Mouse (Mus musculus): ENCODE measurements around the gene Pias4. TPM values are rescaled to one million over a fixed set of nuclear protein-coding genes. Genes with fewer than 3 reads are reported as not detected.
A peak's percentile ranks its signal among the peaks of the same experiment; 100 is the strongest.
"Not testable (repeated sequence)": the region's sequence is repeated elsewhere in the genome, so short reads cannot be mapped to it uniquely, and the experiment has no call there.

Pias4 gene
- polyA plus RNA-seq, 1 experiment from 2014 or later = 53.3 TPM

DNA sequence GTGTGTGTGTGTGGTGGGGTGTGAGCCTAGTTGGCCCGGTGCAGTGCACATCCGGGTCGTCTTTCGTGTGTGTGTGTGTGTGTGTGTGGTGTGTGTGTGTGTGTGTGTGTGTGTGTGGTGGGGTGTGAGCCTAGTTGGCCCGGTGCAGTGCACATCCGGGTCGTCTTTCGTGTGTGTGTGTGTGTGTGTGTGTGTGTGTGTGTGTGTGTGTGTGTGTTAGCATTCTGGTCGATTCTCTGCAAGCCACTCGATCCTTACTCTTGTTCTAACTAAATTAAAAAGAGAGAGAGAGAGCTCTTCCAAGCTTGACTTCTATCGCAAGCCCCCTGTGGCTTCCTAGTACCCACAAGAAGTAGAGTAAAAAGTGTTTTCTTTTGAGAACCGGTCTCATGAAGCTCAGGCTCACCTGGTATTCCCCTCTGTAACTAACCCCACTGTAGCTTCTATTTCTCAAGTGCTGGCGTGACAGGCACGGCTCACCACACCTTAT, 1.7 kb upstream of the Pias4 start:
- H3K27ac ChIP-seq (replicated peaks; ENCODE audit: low read depth, low read length); H3K9ac ChIP-seq (ENCODE audit: low read length); DNase-seq (ENCODE audit: low spot score); H3K27me3 ChIP-seq (ENCODE audit: control insufficient read depth, insufficient read depth, low read length); H3K4me2 ChIP-seq (ENCODE audit: low read depth, severe bottlenecking); ATAC-seq (ENCODE audit: insufficient number of reproducible peaks, low FRiP score, low TSS enrichment, low read depth); H3K9me3 ChIP-seq (ENCODE audit: control insufficient read depth, low read length); H3K4me3 ChIP-seq (ENCODE audit: low read depth, low read length); H3K36me3 ChIP-seq (ENCODE audit: control insufficient read depth, insufficient read depth, low read length): not testable (repeated sequence)
- peaks cover 20% of the 10 kb centered on the region for H3K4me1 ChIP-seq (ENCODE audit: control insufficient read depth, insufficient read depth, low read length)
- WGBS = 47% methylated on average over 14 of the region's 14 CpGs

DNA sequence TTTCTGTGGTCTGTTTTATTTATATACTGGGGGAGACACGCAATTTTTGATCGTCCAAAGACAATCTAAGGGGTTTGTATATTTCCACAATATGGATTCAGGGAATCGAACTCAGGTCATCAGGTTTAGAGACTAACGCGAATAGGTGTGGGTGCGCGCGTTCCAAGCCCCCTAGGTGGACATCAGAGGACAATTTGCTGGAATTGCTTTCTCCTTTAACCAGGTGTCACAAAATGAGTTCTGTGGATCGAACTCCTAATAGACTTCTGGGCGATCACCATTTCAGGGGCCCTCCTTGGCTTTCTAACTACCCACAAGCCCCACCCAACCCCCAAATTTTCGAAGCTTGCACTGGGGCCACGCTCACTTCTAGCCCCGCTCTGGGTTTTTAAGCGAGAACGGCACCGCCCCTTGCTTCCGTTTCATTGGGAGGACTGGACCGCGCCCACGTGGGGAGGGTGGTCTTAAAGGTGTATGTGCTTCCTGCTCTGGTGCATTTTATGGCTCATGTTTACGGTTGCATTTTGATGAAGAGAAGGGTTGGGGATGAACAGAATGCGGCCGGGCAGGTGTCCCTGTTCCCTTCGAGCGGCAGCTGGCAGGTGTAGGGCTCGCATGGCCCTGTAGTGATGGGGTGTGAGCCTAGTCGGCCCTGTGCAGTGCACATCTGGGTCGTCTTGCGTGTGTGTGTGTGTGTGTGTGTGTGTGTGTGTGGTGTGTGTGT, 960 bp upstream of the Pias4 start:
- ATAC-seq (ENCODE audit: insufficient number of reproducible peaks, low FRiP score, low TSS enrichment, low read depth) (0 out of 2 replicates have a peak, but pooled peaks have one; percentile 23), DNase-seq (ENCODE audit: low spot score) (peak; percentile 85)
- WGBS = 4% methylated on average over 29 of the region's 29 CpGs
- Histone ChIP-seq H3K36me3 (ENCODE audit: control insufficient read depth, insufficient read depth, low read length) (peaks cover 2% of the 10 kb centered on the region; the same call in 1 of the 2 replicates), H3K9me3 (ENCODE audit: control insufficient read depth, low read length) (no peaks in the 10 kb centered on the region), H3K4me2 (ENCODE audit: low read depth, severe bottlenecking) (peak overlapping the region; percentile 91), H3K27me3 (ENCODE audit: control insufficient read depth, insufficient read depth, low read length) (no peaks in the 10 kb centered on the region), H3K4me1 (ENCODE audit: control insufficient read depth, insufficient read depth, low read length) (peaks cover 16% of the 10 kb centered on the region), H3K27ac (replicated peaks; ENCODE audit: low read depth, low read length) (peak overlapping the region; percentile 38; the same call in 1 of the 2 replicates), H3K9ac (ENCODE audit: low read length) (peak overlapping the region; percentile 34; the same call in 1 of the 2 replicates), H3K4me3 (ENCODE audit: low read depth, low read length) (peak overlapping the region; percentile 91)

DNA sequence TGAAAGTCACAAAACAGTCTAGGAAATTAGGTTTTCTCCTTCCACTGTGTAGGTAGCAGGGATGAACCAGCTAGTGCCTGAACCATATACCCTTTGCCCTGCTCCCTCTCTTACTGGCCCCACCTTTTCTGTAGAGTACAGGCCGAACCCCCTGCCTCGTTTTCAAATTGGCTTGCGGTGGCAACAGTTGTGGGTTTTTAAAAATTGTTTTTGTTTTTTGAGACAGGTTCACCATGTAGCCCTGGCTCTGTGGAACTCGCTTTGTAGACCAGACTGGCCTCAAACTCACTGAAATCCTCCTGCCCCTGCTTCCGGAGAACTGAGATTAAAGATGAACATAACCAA, 336 bp upstream of the Pias4 start:
- Histone ChIP-seq H3K27me3 (ENCODE audit: control insufficient read depth, insufficient read depth, low read length) (no peaks in the 10 kb centered on the region), H3K9ac (ENCODE audit: low read length) (no peak overlapping the region), H3K4me2 (ENCODE audit: low read depth, severe bottlenecking) (peak overlapping the region; percentile 91), H3K27ac (replicated peaks; ENCODE audit: low read depth, low read length) (peak overlapping the region; percentile 38; the same call in 1 of the 2 replicates), H3K4me1 (ENCODE audit: control insufficient read depth, insufficient read depth, low read length) (peaks cover 12% of the 10 kb centered on the region), H3K36me3 (ENCODE audit: control insufficient read depth, insufficient read depth, low read length) (peaks cover 2% of the 10 kb centered on the region; the same call in 1 of the 2 replicates), H3K9me3 (ENCODE audit: control insufficient read depth, low read length) (no peaks in the 10 kb centered on the region), H3K4me3 (ENCODE audit: low read depth, low read length) (peak overlapping the region; percentile 91)
- DNase-seq (ENCODE audit: low spot score) (no peak), ATAC-seq (ENCODE audit: insufficient number of reproducible peaks, low FRiP score, low TSS enrichment, low read depth) (peak; percentile 65)
- WGBS = 12% methylated on average over 5 of the region's 5 CpGs

DNA sequence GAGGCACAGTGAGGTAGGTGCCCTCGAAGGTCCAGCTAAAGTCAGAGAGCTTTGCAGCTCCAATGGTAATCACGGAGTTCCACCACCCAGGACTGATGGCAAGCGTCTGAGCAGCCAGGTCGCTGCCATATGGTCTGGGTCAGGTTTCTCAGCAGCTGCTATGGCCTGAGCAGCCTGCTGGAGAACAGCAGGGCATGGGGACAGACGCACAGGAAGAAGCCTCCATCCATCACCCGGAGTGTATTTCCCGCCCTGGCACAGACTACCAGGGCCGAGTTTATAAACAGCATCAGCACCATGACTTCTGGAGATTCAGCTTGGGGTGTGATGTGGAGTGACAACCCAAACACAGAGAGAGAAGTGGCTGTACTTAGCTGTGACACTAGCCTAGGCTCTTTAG, 2.6 kb downstream of the Pias4 start:
- no peak overlapping the region for H3K9ac ChIP-seq (ENCODE audit: low read length)
- H3K36me3 ChIP-seq (ENCODE audit: control insufficient read depth, insufficient read depth, low read length) = peaks cover 10% of the 10 kb centered on the region
- no peak overlapping the region for H3K27ac ChIP-seq (replicated peaks; ENCODE audit: low read depth, low read length)
- 59% methylated on average over 8 of the region's 8 CpGs for WGBS
- no peaks in the 10 kb centered on the region for H3K27me3 ChIP-seq (ENCODE audit: control insufficient read depth, insufficient read depth, low read length)
- H3K4me2 ChIP-seq (ENCODE audit: low read depth, severe bottlenecking) = no peak overlapping the region
- no peak for ATAC-seq (ENCODE audit: insufficient number of reproducible peaks, low FRiP score, low TSS enrichment, low read depth)
- no peaks in the 10 kb centered on the region for H3K9me3 ChIP-seq (ENCODE audit: control insufficient read depth, low read length)
- peaks cover 17% of the 10 kb centered on the region for H3K4me1 ChIP-seq (ENCODE audit: control insufficient read depth, insufficient read depth, low read length)
- H3K4me3 ChIP-seq (ENCODE audit: low read depth, low read length) = 0 out of 2 replicates have a peak overlapping the region, but pooled peaks have one; percentile 0
- no peak for DNase-seq (ENCODE audit: low spot score)

DNA sequence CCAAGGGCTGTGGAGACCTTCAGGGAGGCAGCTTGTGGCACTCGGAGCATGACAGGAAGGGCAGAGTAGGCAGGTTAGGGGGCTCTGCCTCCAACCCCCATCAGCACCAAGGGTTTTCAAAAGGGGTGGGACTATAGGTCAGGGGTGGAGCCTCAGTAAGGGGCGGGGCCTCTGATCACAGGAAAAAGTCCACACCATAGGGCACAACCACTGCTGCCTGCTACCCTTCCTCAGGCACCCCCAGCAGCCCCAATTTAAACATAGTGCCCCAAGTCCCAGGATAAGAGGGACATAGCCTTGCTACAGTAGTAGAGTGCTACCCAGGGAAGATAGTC, 5.4 kb downstream of the Pias4 start:
- no peaks in the 10 kb centered on the region for H3K27me3 ChIP-seq (ENCODE audit: control insufficient read depth, insufficient read depth, low read length)
- DNase-seq (ENCODE audit: low spot score) = no peak
- ATAC-seq (ENCODE audit: insufficient number of reproducible peaks, low FRiP score, low TSS enrichment, low read depth) = no peak
- H3K4me2 ChIP-seq (ENCODE audit: low read depth, severe bottlenecking) = no peak overlapping the region
- H3K36me3 ChIP-seq (ENCODE audit: control insufficient read depth, insufficient read depth, low read length) = peaks cover 26% of the 10 kb centered on the region
- H3K9ac ChIP-seq (ENCODE audit: low read length) = no peak overlapping the region
- H3K27ac ChIP-seq (replicated peaks; ENCODE audit: low read depth, low read length) = no peak overlapping the region
- no peak overlapping the region for H3K4me3 ChIP-seq (ENCODE audit: low read depth, low read length)
- H3K9me3 ChIP-seq (ENCODE audit: control insufficient read depth, low read length) = no peaks in the 10 kb centered on the region
- WGBS = 74% methylated on average over 2 of the region's 2 CpGs
- peaks cover 12% of the 10 kb centered on the region for H3K4me1 ChIP-seq (ENCODE audit: control insufficient read depth, insufficient read depth, low read length)

DNA sequence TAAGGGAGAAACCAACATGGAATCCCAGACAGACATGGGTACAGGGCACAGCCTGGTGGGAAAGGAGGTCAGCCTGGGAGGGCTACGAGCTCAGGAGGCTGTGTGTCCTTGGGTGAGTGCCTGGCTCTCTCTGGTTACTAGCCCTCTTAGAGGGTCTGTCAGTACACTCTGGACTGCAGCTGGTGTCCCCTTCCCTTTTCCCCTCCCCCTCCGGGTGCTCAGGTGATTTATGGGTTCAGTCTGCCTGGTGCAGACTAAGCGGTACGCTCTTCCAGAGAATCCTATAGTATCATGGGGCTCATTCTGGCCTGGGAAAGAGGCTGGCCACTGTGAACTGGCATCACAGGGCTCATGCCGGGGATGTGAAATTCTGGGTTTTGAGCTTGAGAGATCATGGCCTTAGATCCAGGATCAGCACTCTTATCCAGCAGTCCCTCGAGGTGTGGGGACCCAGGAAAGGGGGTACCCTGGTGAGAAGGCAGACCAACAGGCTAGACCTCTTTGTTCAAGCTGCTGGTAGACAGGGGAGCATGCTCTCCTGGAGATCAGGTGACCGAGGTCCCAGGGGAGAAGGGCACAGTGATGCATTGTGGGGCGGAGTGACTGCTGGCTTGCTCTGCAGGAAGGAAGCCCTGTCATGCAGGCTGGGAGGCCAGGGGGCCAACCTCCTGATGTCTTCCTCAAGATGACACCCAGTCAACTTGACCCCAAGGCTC, 6.0 kb downstream of the Pias4 start:
- no peak overlapping the region for H3K27ac ChIP-seq (replicated peaks; ENCODE audit: low read depth, low read length)
- peaks cover 10% of the 10 kb centered on the region for H3K4me1 ChIP-seq (ENCODE audit: control insufficient read depth, insufficient read depth, low read length)
- no peaks in the 10 kb centered on the region for H3K9me3 ChIP-seq (ENCODE audit: control insufficient read depth, low read length)
- ATAC-seq (ENCODE audit: insufficient number of reproducible peaks, low FRiP score, low TSS enrichment, low read depth) (no peak), DNase-seq (ENCODE audit: low spot score) (no peak)
- 67% methylated on average over 8 of the region's 8 CpGs for WGBS
- no peak overlapping the region for H3K9ac ChIP-seq (ENCODE audit: low read length)
- H3K4me2 ChIP-seq (ENCODE audit: low read depth, severe bottlenecking) = no peak overlapping the region
- H3K4me3 ChIP-seq (ENCODE audit: low read depth, low read length) = no peak overlapping the region
- no peaks in the 10 kb centered on the region for H3K27me3 ChIP-seq (ENCODE audit: control insufficient read depth, insufficient read depth, low read length)
- peaks cover 30% of the 10 kb centered on the region for H3K36me3 ChIP-seq (ENCODE audit: control insufficient read depth, insufficient read depth, low read length)

DNA sequence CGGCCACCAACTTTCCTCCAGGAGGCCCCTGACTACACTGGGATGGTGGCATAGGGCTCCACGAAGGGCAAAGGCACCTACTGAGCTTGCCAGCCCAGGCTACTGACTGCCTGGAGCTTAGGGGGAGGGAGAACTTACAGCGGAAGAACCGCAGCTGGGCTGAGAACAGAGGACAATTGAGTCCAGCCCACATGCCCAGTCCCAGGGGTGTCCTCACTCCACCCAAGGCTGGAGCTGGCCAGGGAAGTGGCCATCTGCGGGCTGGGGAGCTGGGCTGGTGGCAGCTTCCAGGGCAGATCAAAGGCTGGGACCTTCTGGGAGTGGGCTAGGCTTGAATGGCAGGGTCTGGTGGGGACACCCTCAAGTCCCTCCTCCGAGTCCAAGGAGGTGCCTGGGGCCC, 13.0 kb downstream of the Pias4 start:
- DNase-seq (ENCODE audit: low spot score) (no peak), ATAC-seq (ENCODE audit: insufficient number of reproducible peaks, low FRiP score, low TSS enrichment, low read depth) (no peak)
- peaks cover 52% of the 10 kb centered on the region for H3K36me3 ChIP-seq (ENCODE audit: control insufficient read depth, insufficient read depth, low read length)
- WGBS = 85% methylated on average over 6 of the region's 6 CpGs
- H3K4me3 ChIP-seq (ENCODE audit: low read depth, low read length) = no peak overlapping the region
- H3K4me2 ChIP-seq (ENCODE audit: low read depth, severe bottlenecking) = no peak overlapping the region
- H3K27ac ChIP-seq (replicated peaks; ENCODE audit: low read depth, low read length) = no peak overlapping the region
- no peaks in the 10 kb centered on the region for H3K27me3 ChIP-seq (ENCODE audit: control insufficient read depth, insufficient read depth, low read length)
- H3K9me3 ChIP-seq (ENCODE audit: control insufficient read depth, low read length) = no peaks in the 10 kb centered on the region
- H3K4me1 ChIP-seq (ENCODE audit: control insufficient read depth, insufficient read depth, low read length) = no peaks in the 10 kb centered on the region
- H3K9ac ChIP-seq (ENCODE audit: low read length) = no peak overlapping the region

DNA sequence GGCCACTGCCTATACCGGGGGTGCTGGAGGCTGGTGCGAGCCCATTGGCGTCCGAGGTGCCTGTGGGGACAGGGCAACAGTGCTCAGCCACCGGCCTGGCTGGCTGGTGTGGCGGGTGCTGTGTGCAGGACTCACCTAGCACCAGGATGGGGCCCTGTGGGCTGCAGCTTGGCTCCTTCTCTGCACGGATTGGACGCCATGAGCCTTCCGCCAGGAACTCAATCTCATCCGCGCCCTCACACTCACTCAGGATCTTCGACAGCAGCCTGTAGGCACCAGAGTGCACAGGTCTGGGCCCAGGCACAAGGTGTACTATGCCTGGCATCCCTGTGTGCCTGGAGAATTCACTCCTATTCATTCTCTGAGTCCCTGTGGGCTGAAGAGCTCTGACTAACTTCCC, 13.4 kb downstream of the Pias4 start:
- DNase-seq (ENCODE audit: low spot score) (no peak), ATAC-seq (ENCODE audit: insufficient number of reproducible peaks, low FRiP score, low TSS enrichment, low read depth) (no peak)
- H3K4me1 ChIP-seq (ENCODE audit: control insufficient read depth, insufficient read depth, low read length) = no peaks in the 10 kb centered on the region
- no peaks in the 10 kb centered on the region for H3K9me3 ChIP-seq (ENCODE audit: control insufficient read depth, low read length)
- peaks cover 53% of the 10 kb centered on the region for H3K36me3 ChIP-seq (ENCODE audit: control insufficient read depth, insufficient read depth, low read length)
- no peak overlapping the region for H3K27ac ChIP-seq (replicated peaks; ENCODE audit: low read depth, low read length)
- WGBS = 90% methylated on average over 12 of the region's 12 CpGs
- no peak overlapping the region for H3K4me2 ChIP-seq (ENCODE audit: low read depth, severe bottlenecking)
- H3K9ac ChIP-seq (ENCODE audit: low read length) = no peak overlapping the region
- no peak overlapping the region for H3K4me3 ChIP-seq (ENCODE audit: low read depth, low read length)
- no peaks in the 10 kb centered on the region for H3K27me3 ChIP-seq (ENCODE audit: control insufficient read depth, insufficient read depth, low read length)
